Mouse (Mus musculus): ENCODE measurements around the gene Galnt12. TPM values are rescaled to one million over a fixed set of nuclear protein-coding genes. Genes with fewer than 3 reads are reported as not detected.

Gene Galnt12
- total RNA-seq, 2 experiments from 2014 or later = 0.74 to 0.77 TPM

DNA sequence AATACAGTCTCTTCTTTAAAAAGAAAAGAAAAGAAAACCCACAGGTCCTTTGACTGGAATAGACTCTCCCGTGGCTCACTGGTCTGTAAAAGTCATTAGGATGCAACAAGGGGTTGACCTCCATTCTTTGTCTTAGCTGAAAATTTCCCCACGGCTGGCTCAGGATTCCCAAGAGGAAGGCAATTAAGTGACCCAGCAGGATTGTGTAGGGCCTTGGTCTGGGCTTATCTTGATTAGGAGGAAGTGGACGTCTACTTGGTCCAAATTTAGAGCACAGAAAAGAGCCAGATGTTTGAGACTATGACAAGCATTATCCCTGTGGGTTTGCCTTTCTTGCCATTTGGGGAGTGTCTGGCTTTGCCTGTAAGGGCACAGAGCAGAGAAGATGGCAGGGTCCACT is 58.3 kb downstream of the Galnt12 start:
- DNase-seq (ENCODE audit: low spot score in 2 of 2) = no peak

GRCm38 (mm10) chr4:47150806-47151205 is 59.1 kb downstream of the Galnt12 start:
- no peak for DNase-seq (ENCODE audit: low spot score in 2 of 2)

GRCm38 (mm10) chr4:47151553-47152183 is 60.0 kb downstream of the Galnt12 start:
- no peak for DNase-seq (ENCODE audit: low spot score in 2 of 2)

DNA sequence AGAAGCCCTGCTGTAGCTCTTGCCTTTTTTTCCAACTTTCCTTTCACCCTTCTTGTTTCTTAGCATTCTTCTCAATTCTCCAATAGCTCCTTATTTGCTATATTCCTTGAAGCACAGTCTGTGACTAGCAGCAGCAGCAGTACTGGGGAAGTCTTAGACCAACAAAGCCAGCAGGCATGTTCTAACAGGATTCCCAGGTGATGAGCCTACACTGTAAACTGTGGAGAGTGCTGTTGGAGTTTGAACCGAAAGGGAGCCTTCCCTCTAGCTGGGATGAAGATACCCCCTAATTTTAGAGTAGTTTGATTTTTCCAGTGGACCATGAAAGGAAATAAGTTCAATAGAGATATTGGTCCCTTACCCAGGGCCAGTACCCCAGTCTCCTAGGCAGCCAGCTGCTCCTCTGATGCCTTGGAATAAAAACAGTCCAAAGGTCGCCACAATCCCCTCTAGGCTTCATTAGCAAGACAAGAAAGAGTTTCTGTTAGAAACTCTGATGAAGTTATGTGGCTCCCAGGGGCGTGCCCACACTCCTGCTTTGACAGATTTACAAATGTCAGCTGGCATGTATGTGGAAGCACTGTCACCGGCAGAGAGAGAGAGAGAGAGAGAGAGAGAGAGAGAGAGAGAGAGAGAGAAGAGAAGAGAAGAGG is 69.5 kb downstream of the Galnt12 start:
- DNase-seq (ENCODE audit: low spot score in 2 of 2) = no peak

DNA sequence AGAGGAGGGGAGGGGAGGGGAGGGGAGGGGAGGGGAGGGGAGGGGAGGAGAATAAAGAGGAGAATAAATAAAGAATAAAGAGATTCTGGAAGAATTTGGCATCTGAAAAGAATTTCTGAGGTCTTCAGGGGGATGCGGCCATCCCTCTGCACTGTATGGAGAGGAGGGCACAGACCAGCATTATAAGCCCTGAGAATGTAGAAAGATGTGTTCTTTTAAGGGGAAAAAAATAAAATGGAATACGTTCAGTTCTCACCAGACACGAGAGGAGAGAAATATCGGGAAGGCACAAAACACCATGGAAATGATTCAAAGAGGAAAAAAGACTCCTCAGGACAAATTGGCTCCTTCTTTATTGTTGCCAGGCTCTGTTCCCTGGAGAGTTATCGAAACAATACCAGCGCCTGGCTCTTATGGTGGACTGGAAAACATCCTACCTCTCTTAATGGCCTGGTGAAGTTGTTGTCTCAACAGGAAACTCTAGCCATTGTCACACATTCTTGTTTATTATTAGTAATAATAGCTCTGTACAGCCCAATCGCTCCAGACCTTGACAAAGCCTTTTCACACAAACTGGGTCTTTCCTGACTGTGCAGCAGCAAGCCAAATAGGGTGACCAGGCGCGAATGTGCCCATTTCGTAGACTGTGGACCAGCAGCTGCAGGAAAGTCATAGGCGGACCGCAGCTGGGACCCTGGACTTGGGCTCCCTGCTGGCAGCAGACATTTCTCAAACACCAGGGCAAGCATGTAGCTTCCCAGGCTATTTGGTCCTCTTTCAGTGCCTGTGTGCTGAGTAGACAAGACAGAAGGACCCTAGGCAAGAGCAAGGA is 70.3 kb downstream of the Galnt12 start:
- no peak for DNase-seq (ENCODE audit: low spot score in 2 of 2)

DNA sequence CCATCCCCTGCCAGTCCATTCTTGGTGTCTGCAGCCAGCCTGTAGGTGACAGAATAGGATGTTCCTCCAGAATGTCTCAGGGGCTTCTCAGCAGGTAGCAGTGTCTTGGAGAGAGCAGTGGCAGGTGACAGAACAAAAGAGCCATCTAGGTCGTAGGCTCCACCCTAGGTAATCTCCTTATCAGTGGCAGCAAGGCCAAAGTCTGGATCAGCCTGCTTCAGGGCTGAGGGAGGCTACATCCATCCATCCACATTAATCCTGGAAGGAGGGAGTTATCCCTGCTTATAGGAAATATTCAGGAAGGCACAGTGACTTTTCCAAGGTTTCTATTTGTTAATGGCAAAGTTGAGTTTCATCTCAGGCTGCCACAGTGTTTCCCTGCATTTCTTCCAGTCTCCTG is 80.6 kb downstream of the Galnt12 start:
- DNase-seq (ENCODE audit: low spot score in 2 of 2) = no peak

Other genes with a start within 250 kb of the Galnt12 start
- gene Gabbr2, start 100.0 kb upstream of the Galnt12 start, total RNA-seq (2021) = 100 to 1,000 TPM; 203 to 209 TPM
- gene Anks6, start 34.5 kb upstream of the Galnt12 start, total RNA-seq (2021) = 10 to 100 TPM; 20.6 to 21.5 TPM
- 1 to 10 TPM; 2.4 to 4.6 TPM for gene Col15a1, start 116.3 kb downstream of the Galnt12 start, total RNA-seq (2021)